Mouse (Mus musculus): ENCODE results near the gene Acot3.
"Not testable (repeated sequence)": the region's sequence is repeated elsewhere in the genome, so short reads cannot be mapped to it uniquely, and the experiment has no call there.

The Acot3 gene

GRCm38 (mm10) chr12:84100604-84101492 lies 48.9 kb downstream of the Acot3 start, which contains the start of gene Acot6:
TSS of gene Acot6 (plus strand) at chr12:84100654.
- DNase-seq (ENCODE audit: low spot score), result not testable (repeated sequence)

GRCm38 (mm10) chr12:84101493-84101845 lies 49.5 kb downstream of the Acot3 start:
- no peak for DNase-seq (ENCODE audit: low spot score)

- no peak for DNase-seq (ENCODE audit: low spot score)
Observed at GRCm38 (mm10) chr12:84107012-84107411, 55.1 kb downstream of the Acot3 start.

- no peak for DNase-seq (ENCODE audit: low spot score)
Observed at GRCm38 (mm10) chr12:84107692-84108091, 55.7 kb downstream of the Acot3 start.

- no peak for DNase-seq (ENCODE audit: low spot score)
Observed at GRCm38 (mm10) chr12:84109924-84110323, 58.0 kb downstream of the Acot3 start.

Data from MN1 (cell line).